Mouse (Mus musculus) liver, embryonic 11.5 days (tissue): ENCODE results near the gene Nalcn. TPM values are rescaled to one million over a fixed set of nuclear protein-coding genes. Genes with fewer than 3 reads are reported as not detected.

Experiments used
- ATAC-seq: fragments of 200-750 bp; cut with Nextera tagmentation; replicated peaks from 2 replicates; pipeline ENCODE4 v1.8.0; 2017; ENCODE audit warnings: moderate number of reproducible peaks, mild to moderate bottlenecking, moderate TSS enrichment, moderate library complexity; ENCODE audit not compliant: low FRiP score
- DNase-seq: peaks from one replicate; pipeline ENCODE4 v3.0.0-alpha.2; 2017; ENCODE audit warnings: low spot score
- H3K27ac ChIP-seq: fragments of 300-500 bp; sonication (generic); 2 replicates; pipeline ENCODE4 v1.5.1; 2014; ENCODE audit warnings: mild to moderate bottlenecking, low read depth, low read length, control low read depth
- H3K27me3 ChIP-seq: fragments of 300-500 bp; sonication (generic); replicated peaks from 2 replicates; pipeline ENCODE4 v1.6.1; 2014; ENCODE audit warnings: low read length, mixed read lengths; ENCODE audit not compliant: control insufficient read depth, insufficient read depth
- H3K36me3 ChIP-seq: fragments of 300-500 bp; sonication (generic); 2 replicates; pipeline ENCODE4 v1.6.1; 2014; ENCODE audit warnings: mild to moderate bottlenecking, low read length, moderate library complexity, mixed read lengths; ENCODE audit not compliant: control insufficient read depth, insufficient read depth
- H3K4me1 ChIP-seq: fragments of 300-500 bp; sonication (generic); replicated peaks from 2 replicates; pipeline ENCODE4 v1.6.1; 2014; ENCODE audit warnings: low read length, mixed read lengths; ENCODE audit not compliant: control insufficient read depth, insufficient read depth
- H3K4me2 ChIP-seq: fragments of 300-500 bp; sonication (generic); 2 replicates; pipeline ENCODE4 v1.6.1; 2014; ENCODE audit warnings: mild to moderate bottlenecking, control low read depth, moderate library complexity
- H3K4me3 ChIP-seq: fragments of 300-500 bp; sonication (generic); 2 replicates; pipeline ENCODE4 v1.5.1; 2014; ENCODE audit warnings: low read depth, low read length, control low read depth
- H3K9ac ChIP-seq: fragments of 300-500 bp; sonication (generic); 2 replicates; pipeline ENCODE4 v1.6.1; 2014; ENCODE audit warnings: low read depth, low read length, control low read depth
- H3K9me3 ChIP-seq: fragments of 300-500 bp; sonication (generic); 2 replicates; pipeline ENCODE4 v1.6.1; 2016; ENCODE audit warnings: low read length, inconsistent platforms, mixed read lengths; ENCODE audit not compliant: control insufficient read depth
- WGBS: fragments of 180-500 bp; shearing (Covaris S2); extraction: QIAGEN DNeasy Blood & Tissue Kit; methylation state at CpG from one replicate; pipeline ENCODE4 v1.1.7; 2014; 5-methylcytosine and 5-hydroxymethylcytosine counted together
- polyA plus RNA-seq: library from polyadenylated mRNA; unstranded; fragments of >200 nt; fragmentation: Nextera tagmentation; extraction: Ambion mirVana; gene quantifications from 2 replicates; pipeline ENCODE4 v1.2.1, GENCODE M21; 2014

Nalcn gene
- polyA plus RNA-seq, 1 experiment from 2014 or later = 0.07 TPM

DNA sequence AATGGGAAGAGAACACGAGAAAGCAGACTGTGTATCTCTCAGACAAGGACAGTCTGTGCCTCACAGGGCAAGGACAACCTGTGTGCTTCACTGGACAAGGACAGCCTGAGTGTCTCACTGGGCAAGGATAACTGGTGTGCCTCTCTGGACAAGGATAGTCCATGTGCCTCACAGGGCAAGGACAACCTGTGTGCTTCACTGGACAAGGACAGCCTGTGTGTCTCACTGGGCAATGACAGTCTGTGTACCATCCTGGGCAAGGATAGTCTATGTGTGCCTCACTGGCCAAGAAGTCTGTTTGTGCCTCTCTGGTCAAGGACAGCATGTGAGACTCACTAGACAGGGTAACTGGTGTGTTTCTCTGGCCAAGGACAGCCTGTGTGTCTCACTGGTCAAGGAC lies 180.9 kb downstream of the Nalcn start:
- WGBS = 79% methylated on average over 1 of the region's 1 CpGs
- no peaks in the 10 kb centered on the region for H3K27me3 ChIP-seq
- no peaks in the 10 kb centered on the region for H3K9me3 ChIP-seq
- H3K4me2 ChIP-seq = no peak overlapping the region
- no peak for DNase-seq
- H3K4me3 ChIP-seq = no peak overlapping the region
- ATAC-seq = peak; percentile 18; the same call in 1 of the 2 replicates
- no peak overlapping the region for H3K9ac ChIP-seq
- no peaks in the 10 kb centered on the region for H3K36me3 ChIP-seq
- no peak overlapping the region for H3K27ac ChIP-seq
- no peaks in the 10 kb centered on the region for H3K4me1 ChIP-seq

- DNase-seq (no peak), ATAC-seq (no peak)
- no peaks in the 10 kb centered on the region for H3K9me3 ChIP-seq
- no peak overlapping the region for H3K9ac ChIP-seq
- no peaks in the 10 kb centered on the region for H3K27me3 ChIP-seq
- H3K4me2 ChIP-seq = no peak overlapping the region
- no peaks in the 10 kb centered on the region for H3K4me1 ChIP-seq
- WGBS = 81% methylated on average over 3 of the region's 3 CpGs
- no peak overlapping the region for H3K27ac ChIP-seq
- no peak overlapping the region for H3K4me3 ChIP-seq
- no peaks in the 10 kb centered on the region for H3K36me3 ChIP-seq
These were observed 191.4 kb downstream of the Nalcn start for GRCm38 (mm10) chr14:123435542-123435941.

GRCm38 (mm10) chr14:123376167-123376855 lies 250.6 kb downstream of the Nalcn start:
- DNase-seq (no peak), ATAC-seq (no peak)
- H3K27me3 ChIP-seq = no peaks in the 10 kb centered on the region
- no peaks in the 10 kb centered on the region for H3K4me1 ChIP-seq
- H3K9me3 ChIP-seq = no peaks in the 10 kb centered on the region
- H3K36me3 ChIP-seq = no peaks in the 10 kb centered on the region
- no peak overlapping the region for H3K4me2 ChIP-seq
- no peak overlapping the region for H3K9ac ChIP-seq
- H3K27ac ChIP-seq = no peak overlapping the region
- no peak overlapping the region for H3K4me3 ChIP-seq
- WGBS = 79% methylated on average over 7 of the region's 7 CpGs

DNA sequence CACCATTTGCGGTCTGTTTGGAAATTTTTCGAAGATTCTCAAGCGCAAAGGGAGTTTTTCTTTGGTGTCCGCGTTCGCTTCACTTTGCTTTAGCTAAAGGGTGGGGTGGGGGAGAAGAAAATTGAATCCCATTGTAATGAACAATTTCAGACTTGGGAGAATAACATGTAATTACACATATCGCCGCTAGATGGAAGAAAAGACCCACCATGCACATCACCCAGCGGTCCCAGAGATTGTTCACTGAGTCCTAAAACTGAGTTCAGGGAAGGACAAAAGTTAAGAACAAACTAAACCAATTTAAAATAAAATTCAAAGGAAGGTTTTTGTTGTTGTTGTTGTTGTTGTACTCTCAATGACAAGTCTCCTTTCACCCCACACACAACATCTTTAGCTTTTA lies 255.4 kb downstream of the Nalcn start:
- DNase-seq (no peak), ATAC-seq (no peak)

DNA sequence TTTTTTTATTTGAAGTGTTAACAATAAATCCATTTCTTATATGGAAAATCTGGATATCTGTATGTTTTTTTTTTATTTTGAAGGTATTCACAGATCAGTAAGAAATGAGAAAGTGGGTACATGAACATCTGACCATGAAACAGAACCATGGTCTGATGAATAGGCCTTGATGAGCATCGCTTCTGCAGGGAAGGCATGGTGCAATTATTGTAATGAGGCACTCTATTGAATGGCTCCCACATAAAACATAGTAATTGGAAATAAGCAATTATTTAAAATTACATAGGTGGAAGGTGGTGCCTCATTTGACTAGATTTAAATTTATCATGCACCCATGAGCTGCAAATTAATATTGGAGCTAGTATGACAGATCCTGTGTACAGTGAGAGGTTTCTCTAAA lies 267.3 kb downstream of the Nalcn start:
- Histone ChIP-seq H3K27me3 (no peaks in the 10 kb centered on the region), H3K9me3 (no peaks in the 10 kb centered on the region), H3K27ac (no peak overlapping the region), H3K4me2 (no peak overlapping the region), H3K9ac (no peak overlapping the region), H3K4me1 (no peaks in the 10 kb centered on the region), H3K36me3 (no peaks in the 10 kb centered on the region), H3K4me3 (no peak overlapping the region)
- 80% methylated on average over 1 of the region's 1 CpGs for WGBS
- ATAC-seq (no peak), DNase-seq (no peak)

More for the DNA sequence above, 255.4 kb downstream of the Nalcn start:
- 12% methylated on average over 9 of the region's 9 CpGs for WGBS
- Histone ChIP-seq H3K36me3 (no peaks in the 10 kb centered on the region), H3K4me2 (no peak overlapping the region), H3K27ac (no peak overlapping the region), H3K4me3 (no peak overlapping the region), H3K9ac (no peak overlapping the region), H3K27me3 (no peaks in the 10 kb centered on the region), H3K4me1 (no peaks in the 10 kb centered on the region), H3K9me3 (no peaks in the 10 kb centered on the region)

DNA sequence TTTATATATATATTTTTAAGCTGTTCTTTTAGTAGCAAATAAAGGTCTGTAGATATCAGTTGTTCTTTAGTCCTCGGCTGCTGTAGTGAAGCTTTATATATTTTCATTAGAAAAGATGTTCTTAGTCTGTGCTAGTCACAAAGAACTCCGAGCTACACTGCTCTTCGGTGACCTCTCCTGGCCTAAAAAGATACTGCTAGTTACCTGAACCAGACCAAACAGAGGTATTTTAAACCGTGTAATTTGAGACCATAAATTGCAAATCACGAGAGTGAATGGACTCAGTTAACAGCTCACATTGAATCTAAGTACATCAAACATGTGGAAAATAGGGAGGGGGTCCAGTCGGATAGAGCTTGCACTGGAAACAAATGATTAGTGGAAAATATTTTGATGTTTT lies 274.0 kb downstream of the Nalcn start:
- Histone ChIP-seq H3K27me3 (no peaks in the 10 kb centered on the region), H3K9me3 (no peaks in the 10 kb centered on the region), H3K36me3 (no peaks in the 10 kb centered on the region), H3K4me2 (no peak overlapping the region), H3K9ac (no peak overlapping the region), H3K4me1 (no peaks in the 10 kb centered on the region), H3K27ac (no peak overlapping the region), H3K4me3 (no peak overlapping the region)
- WGBS = 18% methylated on average over 6 of the region's 6 CpGs
- DNase-seq (no peak), ATAC-seq (no peak)

DNA sequence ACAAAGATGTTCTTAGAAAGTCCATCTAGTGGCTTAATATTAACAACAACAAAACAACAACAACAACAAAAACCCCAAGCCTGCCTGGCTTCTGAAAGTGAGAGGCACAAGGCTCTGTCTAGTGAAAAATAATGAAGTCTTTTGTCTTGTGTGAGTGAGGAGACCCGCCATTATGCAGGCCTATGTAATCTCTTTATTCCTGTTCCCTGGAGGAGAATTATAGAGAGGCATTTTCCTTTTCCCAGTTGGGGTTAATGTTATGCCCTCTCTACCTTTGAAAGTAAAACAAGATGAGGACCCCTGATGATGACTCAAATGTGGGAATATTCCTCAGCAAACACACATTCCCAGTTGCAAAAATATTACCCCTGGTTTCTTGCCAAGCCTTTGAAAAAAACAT lies 295.1 kb downstream of the Nalcn start:
- no peak overlapping the region for H3K4me3 ChIP-seq
- DNase-seq = no peak
- H3K4me1 ChIP-seq = no peaks in the 10 kb centered on the region
- no peak overlapping the region for H3K4me2 ChIP-seq
- no peaks in the 10 kb centered on the region for H3K27me3 ChIP-seq
- ATAC-seq = no peak
- no peak overlapping the region for H3K9ac ChIP-seq
- no peak overlapping the region for H3K27ac ChIP-seq
- no peaks in the 10 kb centered on the region for H3K36me3 ChIP-seq
- H3K9me3 ChIP-seq = no peaks in the 10 kb centered on the region
- 70% methylated on average over 1 of the region's 1 CpGs for WGBS

- Histone ChIP-seq H3K27me3 (no peaks in the 10 kb centered on the region), H3K36me3 (no peaks in the 10 kb centered on the region), H3K9ac (no peak overlapping the region), H3K4me3 (no peak overlapping the region), H3K4me2 (no peak overlapping the region), H3K4me1 (no peaks in the 10 kb centered on the region), H3K27ac (no peak overlapping the region), H3K9me3 (no peaks in the 10 kb centered on the region)
- WGBS = 27% methylated on average over 1 of the region's 1 CpGs
- DNase-seq = no peak
- ATAC-seq = no peak
These were observed 312.6 kb downstream of the Nalcn start for GRCm38 (mm10) chr14:123314369-123314768.

DNA sequence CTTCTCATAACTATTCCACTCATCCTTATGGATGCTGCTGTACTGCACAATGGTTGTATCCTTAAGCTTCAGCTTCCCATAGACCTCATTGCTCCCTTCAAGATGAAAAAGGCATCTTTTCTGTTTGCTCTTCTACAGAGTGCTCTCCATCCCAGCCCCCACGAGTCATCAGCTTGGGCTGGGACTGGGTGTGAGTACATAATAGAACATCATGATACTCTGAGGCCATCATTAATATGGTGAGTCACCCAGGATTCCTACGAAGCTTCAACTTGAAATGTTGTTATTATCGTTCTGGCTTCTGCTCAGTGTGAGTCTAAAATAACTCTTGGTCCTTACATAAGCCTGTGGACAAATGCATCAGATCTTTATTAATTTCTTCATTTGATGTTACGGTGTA lies 314.6 kb downstream of the Nalcn start:
- Histone ChIP-seq H3K9ac (no peak overlapping the region), H3K36me3 (no peaks in the 10 kb centered on the region), H3K4me1 (no peaks in the 10 kb centered on the region), H3K27me3 (no peaks in the 10 kb centered on the region), H3K4me3 (no peak overlapping the region), H3K4me2 (no peak overlapping the region), H3K9me3 (no peaks in the 10 kb centered on the region), H3K27ac (no peak overlapping the region)
- DNase-seq = no peak
- WGBS = 79% methylated on average over 4 of the region's 4 CpGs
- no peak for ATAC-seq
